Mouse (Mus musculus) cerebellum, adult 2 months (tissue): Measurements from ENCODE around the gene Cgref1.

Source experiments
- CTCF ChIP-seq: fragments of 200-500 bp; IDR thresholded peaks from 2 replicates; pipeline ENCODE4 v1.5.1; 2011; ENCODE audit warnings: low read depth, mild to moderate bottlenecking, control low read depth, low read length, moderate library complexity, borderline replicate concordance; ENCODE audit not compliant: insufficient read depth
- POLR2A ChIP-seq: fragments of 200-500 bp; IDR thresholded peaks from 2 replicates; pipeline ENCODE4 v1.6.1; 2011; ENCODE audit warnings: low read length, control low read depth, borderline replicate concordance; ENCODE audit not compliant: insufficient read depth

- TF ChIP-seq CTCF (no peak), POLR2A (no peak)
Measured at GRCm38 (mm10) chr5:30918691-30919090, 26.7 kb downstream of the Cgref1 start.
